Mouse (Mus musculus) thymus, adult 2 months (tissue): ENCODE measurements around the gene Zfp36.

Experiments
- CTCF ChIP-seq: fragments of 200-500 bp; IDR thresholded peaks from 2 replicates; pipeline ENCODE4 v1.5.1; 2012; ENCODE audit warnings: mild to moderate bottlenecking, control low read depth, low read length, moderate library complexity, borderline replicate concordance; ENCODE audit not compliant: control insufficient read depth, poor library complexity, insufficient read depth; ENCODE audit errors: extremely low read depth
- POLR2A ChIP-seq: fragments of 200-500 bp; IDR thresholded peaks from 2 replicates; pipeline ENCODE4 v1.6.1; 2012; ENCODE audit warnings: mild to moderate bottlenecking, low read length, control low read depth, moderate library complexity; ENCODE audit not compliant: control insufficient read depth, poor library complexity, insufficient read depth; ENCODE audit errors: extremely low read depth

GRCm38 (mm10) chr7:28417368-28417767, 37.3 kb upstream of the Zfp36 start:
- TF ChIP-seq CTCF (no peak), POLR2A (no peak)
